Mouse (Mus musculus) hematopoietic stem cell, adult 5-6 weeks (primary cell): ENCODE measurements around the gene Il2rb. TPM values are rescaled to one million over a fixed set of nuclear protein-coding genes. Genes with fewer than 3 reads are reported as not detected.

Experiments used
- ATAC-seq, 2 experiments: fragments of 125-278 bp in 1 of 2; replicated peaks in 1 of 2; 2 replicates each; pipeline ENCODE4 v1.8.0; 2016 to 2017; ENCODE audit warnings: inconsistent platforms in 2 of 2, mild to moderate bottlenecking in 2 of 2, moderate number of reproducible peaks in 2 of 2, low read depth in 1 of 2, moderate TSS enrichment in 1 of 2; ENCODE audit not compliant: low FRiP score in 2 of 2, poor library complexity in 2 of 2, severe bottlenecking in 2 of 2, insufficient read depth in 1 of 2, low TSS enrichment in 1 of 2
- total RNA-seq: library from RNA; stranded (forward); fragments of 172-1452, 232-1000 nt; gene quantifications from 2 replicates; pipeline ENCODE4 v1.2.3, GENCODE M21; 2017

Gene Il2rb
- total RNA-seq, 1 experiment from 2014 or later, result 2.6 TPM

GRCm38 (mm10) chr15:78493401-78494010 lies 1.6 kb downstream of the Il2rb start:
- ATAC-seq, result no peak

- no peak for ATAC-seq
Observed at GRCm38 (mm10) chr15:78491301-78491700, 3.8 kb downstream of the Il2rb start.

DNA sequence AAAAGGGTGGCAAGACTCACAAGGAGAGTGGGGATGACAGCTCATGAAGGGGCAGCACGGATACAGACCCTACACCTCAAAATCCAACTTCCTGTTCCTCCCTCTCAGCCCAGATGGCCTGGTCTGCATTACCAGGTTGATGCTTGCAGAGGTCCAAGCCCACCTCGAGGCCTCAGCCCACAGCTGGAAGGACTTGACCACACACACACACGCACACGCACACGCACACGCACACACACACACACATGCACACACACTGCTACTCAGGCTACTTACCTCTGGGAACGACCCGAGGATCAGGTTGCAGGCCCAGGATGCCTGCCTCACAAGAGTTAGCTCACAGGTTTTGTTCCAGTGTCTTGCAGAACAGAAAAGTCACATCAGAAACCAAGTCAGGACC lies 5.2 kb downstream of the Il2rb start:
- ATAC-seq, result no peak

- no peak for ATAC-seq
Observed at GRCm38 (mm10) chr15:78489248-78489647, 5.8 kb downstream of the Il2rb start.

- no peak for ATAC-seq
Observed at GRCm38 (mm10) chr15:78487066-78487465, 8.0 kb downstream of the Il2rb start.

GRCm38 (mm10) chr15:78486564-78486963 lies 8.5 kb downstream of the Il2rb start:
- no peak for ATAC-seq

DNA sequence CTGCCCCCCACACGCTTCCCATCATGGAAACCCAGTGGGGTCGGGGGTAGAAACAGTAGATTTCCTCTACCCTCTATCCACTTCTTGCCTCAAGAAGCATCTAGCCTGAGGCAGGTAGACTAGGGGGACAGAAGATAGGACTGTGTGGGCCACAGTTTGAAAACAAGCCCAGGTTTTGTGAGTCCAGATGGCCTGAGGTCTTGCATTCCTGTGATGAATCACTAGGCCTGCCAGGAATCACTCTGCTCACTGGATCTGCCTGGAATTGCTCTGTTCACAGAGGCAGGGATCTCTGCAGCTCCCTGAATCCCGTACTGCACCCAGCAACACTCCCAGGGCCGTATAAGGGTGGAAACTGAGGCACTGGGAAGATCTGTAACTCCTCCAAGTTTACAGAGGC lies 11.8 kb downstream of the Il2rb start:
- no peak for ATAC-seq

DNA sequence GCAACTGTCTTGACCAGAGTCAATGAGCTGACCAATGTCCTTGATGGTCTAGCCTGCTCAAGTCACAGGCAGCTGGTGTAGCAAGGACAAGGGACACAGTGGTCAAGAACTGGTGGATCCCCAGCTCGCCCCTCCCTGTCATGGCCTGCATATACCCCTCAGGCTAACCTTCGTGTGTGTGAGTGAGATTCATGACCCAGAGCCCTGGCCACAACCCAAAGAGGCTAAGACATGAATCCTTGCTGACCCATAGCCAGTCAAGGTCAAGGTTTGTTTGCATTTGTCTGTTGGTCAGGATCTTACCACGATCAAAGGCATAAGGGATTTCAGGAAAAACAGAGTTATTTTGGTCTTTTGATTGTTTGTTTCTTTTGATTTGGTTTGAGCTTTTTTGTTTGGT lies 12.6 kb downstream of the Il2rb start:
- no peak for ATAC-seq

DNA sequence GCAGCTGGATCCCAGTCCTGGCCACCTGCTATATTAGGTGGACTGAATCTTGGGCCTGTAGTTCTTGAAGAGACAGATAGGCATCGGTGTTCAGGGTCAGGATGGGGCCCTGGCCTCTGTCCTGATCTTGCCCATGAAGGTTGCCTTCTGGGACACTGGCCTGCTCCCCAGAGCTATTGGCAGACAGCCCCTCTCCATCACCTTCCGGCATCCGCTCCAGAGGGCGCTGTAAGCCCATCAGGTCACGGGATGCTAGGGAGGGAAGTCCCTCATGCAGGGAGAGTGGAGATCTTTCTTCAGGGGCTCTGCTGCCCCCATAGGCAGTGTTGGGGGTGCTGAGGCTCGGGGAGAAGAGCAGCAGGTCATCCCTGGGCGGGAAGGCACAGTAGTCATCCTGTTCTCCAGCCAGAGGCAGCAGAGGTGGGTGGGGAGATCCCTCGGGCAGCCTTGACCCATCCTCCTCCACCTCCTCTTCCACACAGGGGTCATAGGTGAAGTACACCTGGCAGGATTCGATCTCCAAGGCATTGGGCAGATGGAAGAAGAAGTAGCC lies 13.5 kb downstream of the Il2rb start:
- peak in 1 of 2 experiments; percentile 65; a peak in 1 of 4 replicates for ATAC-seq

GRCm38 (mm10) chr15:78480991-78481390 lies 14.1 kb downstream of the Il2rb start:
- ATAC-seq, result no peak; a peak in 1 of 4 replicates

DNA sequence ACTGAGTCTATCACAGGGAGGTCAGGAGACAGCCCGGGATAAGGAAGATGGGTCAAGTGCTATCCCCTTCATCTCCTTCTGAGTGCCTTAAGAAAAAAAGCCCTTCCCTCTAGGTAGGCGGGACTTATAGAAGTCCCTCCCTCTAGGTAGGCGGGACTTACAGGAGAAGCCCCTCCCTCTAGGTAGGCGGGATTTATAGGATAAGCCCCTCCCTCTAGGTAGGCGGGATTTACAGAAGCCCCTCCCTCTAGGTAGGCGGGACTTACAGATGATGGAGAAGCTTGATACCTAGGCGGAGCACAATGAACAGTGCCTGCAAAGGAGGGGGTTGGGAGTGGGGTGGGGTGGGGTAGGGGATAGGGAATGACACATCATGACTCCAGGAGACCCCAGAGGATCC lies 15.0 kb downstream of the Il2rb start:
- ATAC-seq, result no peak

DNA sequence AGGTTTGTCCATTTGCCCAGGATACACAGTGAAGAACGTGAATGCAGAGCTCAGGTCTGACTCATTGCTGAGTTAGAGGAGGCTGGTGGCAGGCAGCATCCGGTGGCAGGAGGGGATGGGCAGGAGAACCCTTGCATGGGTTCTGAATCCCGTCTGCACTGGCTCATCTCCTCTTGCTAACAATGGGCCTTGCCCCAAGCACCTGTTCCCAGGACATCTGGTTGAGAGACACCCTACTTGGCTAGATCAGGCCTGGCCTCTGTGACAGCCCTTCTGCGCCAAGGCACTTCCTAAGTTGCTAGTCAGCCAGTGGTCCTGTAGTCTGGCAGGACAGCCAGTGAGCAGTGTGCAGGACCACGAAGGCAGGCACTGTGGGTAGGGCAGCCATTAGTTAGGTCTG lies 15.6 kb downstream of the Il2rb start:
- ATAC-seq, result no peak

- ATAC-seq, result no peak
Observed at GRCm38 (mm10) chr15:78478073-78478472, 17.0 kb downstream of the Il2rb start.

DNA sequence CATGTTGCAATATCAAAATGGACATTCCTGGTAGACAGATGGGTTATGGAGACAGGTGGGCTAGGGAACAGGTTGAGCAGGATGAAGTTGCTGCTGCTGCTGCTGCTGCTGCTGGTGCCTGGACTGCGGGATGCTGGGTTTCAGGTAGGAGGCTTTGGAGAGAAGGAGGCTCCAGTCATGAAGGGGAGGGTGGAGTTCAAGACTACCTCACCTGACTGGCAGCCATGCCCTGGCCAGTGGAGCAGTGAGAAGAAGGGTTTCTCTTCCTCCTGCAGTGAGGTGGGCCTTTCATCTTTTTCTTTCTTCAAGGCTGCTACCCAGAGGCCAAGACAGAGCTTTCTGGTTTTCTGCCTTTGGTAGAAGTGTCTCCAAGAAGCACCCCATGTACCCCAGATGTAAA lies 18.2 kb downstream of the Il2rb start:
- no peak for ATAC-seq

DNA sequence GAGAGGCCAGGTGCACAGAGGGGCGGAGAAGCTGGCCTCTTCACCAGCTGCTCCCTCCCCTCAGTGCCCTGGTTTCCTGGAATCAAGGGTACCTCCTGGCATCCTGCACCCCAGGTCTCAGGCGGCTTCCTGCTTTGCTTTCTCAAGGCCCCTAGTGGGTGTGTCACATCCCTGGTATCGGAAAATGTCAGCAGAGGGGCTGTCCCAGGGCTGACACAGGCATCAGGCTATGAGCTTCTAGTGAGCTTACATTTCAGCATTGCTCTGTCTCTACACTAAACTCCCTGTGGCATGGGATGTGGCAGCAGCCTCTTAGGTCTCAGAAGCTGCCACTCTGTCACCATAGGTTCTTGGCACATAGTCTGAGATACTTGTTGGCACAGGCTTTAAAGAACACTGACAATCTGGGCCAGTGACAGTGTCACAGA lies 19.5 kb downstream of the Il2rb start:
- peak; percentile 47 to 50; a peak in 3 of 4 replicates for ATAC-seq

DNA sequence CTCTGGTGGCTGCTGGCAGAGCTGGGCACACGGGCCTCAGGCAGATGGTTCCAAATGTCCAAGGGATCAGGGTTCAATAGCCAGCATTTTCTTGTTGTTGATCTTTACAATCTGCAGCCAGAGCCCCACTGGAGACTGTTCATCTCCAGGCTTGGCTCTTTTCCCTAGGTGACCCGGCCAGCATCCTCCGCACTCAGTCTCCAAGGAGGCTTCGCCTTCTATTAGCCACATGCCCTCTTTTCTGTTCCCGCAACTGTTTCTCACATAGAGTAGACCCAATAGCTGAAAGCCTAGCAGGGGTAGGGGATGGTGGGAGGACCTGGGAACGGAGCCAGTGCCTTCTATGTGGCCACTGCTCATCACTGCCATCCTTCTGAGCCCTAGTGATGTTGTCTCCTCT lies 21.6 kb downstream of the Il2rb start:
- ATAC-seq, result no peak

DNA sequence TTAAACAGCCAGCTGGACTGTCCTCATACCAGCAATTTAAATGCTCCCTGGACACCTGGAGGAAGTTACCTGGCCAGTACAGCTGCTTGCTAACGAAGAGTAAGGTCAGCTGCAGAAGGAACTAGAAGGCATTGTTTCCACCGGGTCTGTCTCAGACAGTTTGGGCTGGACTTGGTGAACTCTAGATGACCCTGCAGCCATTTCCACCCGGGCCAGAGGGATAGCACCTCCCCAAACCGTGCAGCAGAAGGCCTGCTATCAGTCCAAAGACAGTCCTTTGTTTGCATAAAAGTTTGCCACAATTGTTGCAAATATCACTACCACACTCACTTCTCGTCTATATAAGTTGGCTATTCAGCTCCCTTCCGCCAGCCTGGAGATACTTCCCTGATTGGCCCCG lies 23.2 kb downstream of the Il2rb start:
- ATAC-seq, result no peak

DNA sequence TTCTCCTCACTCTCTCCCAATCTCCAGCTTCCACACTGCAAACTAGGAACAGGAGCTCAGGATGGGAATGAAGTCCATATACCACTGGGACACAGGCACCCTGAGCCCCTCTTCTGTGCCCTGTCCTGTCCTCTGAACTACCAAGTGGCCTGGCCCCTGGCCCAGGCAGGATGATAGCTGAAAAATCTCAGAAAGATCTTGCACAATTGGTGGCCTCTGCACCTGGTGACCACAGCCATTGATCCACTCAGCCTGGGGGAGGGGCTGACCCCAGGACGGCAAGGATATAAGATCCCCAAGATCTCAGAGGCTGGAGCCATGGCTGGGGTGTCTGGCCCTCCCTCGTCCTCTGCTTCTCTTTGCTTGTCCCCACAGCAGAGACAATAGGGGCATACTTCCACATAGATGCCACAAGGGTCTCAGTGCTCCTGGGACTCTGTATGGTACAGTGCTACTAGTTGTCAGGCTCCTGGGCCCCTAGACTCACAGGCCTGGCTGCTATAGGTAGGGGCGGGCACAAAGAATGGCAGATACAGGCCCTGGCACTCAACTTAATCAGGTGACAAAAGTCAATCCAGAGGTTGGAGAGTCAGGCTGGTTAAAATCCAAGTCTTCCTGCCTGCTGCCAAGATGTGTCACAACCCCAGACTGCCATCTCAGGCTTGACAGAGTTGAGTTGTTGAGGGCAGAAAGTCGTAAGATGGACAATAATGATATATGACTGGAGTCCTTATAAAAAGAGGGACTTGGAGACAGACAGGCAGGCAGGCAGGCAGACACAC lies 24.4 kb downstream of the Il2rb start:
- no peak for ATAC-seq
